Mouse (Mus musculus): ENCODE data around the gene Arhgap32. TPM values are rescaled to one million over a fixed set of nuclear protein-coding genes. Genes with fewer than 3 reads are reported as not detected.
"Not testable (repeated sequence)": the region's sequence is repeated elsewhere in the genome, so short reads cannot be mapped to it uniquely, and the experiment has no call there.

The Arhgap32 gene
- polyA plus RNA-seq, 1 experiment from 2014 or later: 7.4 TPM

DNA sequence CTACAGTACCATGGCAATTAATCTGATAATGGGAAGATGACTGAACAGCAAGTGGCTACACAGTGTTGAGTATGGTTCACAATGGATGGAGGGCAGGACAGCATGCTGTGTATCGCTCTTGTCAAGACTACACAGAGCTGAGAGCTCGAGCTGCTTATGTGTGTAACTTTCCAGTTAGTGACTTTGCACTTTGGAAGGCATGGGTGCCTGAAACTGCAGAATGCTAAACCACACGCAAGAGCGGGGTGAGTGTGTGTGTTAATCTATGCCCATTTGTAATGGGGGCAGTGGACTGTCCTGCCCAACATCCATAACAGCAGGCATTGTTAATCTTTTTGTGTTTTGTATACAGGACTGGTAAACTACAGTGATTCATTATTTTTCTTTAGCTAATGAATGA, 40.8 kb downstream of the Arhgap32 start:
- Histone ChIP-seq H3K4me2 (ENCODE audit: low read depth, low read length) (no peak overlapping the region), H3K4me1 (ENCODE audit: control insufficient read depth, insufficient read depth, low read length) (no peaks in the 10 kb centered on the region), H3K4me3 (ENCODE audit: low read depth, low read length) (no peak overlapping the region), H3K27me3 (ENCODE audit: control insufficient read depth, insufficient read depth, low read length) (no peaks in the 10 kb centered on the region), H3K9me3 (replicated peaks; ENCODE audit: control insufficient read depth, low read length) (no peaks in the 10 kb centered on the region), H3K9ac (replicated peaks; ENCODE audit: low read length) (no peak overlapping the region), H3K27ac (replicated peaks; ENCODE audit: low read depth, low read length) (no peak overlapping the region), H3K36me3 (replicated peaks; ENCODE audit: control insufficient read depth, insufficient read depth, low read depth, low read length) (no peaks in the 10 kb centered on the region)
- WGBS: 90% methylated on average over 4 of the region's 4 CpGs
- no peak for DNase-seq (ENCODE audit: low spot score)
- no peak for ATAC-seq (replicated peaks; ENCODE audit: insufficient number of reproducible peaks, low FRiP score, low TSS enrichment, low read depth)

DNA sequence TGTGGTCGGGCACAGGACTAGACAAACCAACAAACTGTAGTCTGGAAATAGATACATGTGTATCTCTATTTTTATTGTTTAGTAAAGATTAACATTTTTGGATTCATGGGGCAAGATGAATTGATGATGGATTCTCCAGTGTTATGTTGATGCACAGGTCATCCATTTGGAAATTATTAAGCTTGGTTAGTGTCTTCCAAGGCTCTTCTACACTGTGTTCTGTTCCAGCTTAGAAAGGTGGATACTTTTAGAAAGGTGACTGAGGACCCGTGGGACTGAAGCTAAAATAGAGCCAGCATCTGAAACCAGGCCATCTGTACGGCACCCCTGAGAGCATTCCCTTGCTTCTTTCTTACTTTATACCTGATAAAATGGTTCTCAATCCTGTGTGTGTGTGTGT, 41.3 kb downstream of the Arhgap32 start:
- Histone ChIP-seq H3K27me3 (ENCODE audit: control insufficient read depth, insufficient read depth, low read length) (no peaks in the 10 kb centered on the region), H3K4me1 (ENCODE audit: control insufficient read depth, insufficient read depth, low read length) (no peaks in the 10 kb centered on the region), H3K27ac (replicated peaks; ENCODE audit: low read depth, low read length) (no peak overlapping the region), H3K4me2 (ENCODE audit: low read depth, low read length) (no peak overlapping the region), H3K9me3 (replicated peaks; ENCODE audit: control insufficient read depth, low read length) (no peaks in the 10 kb centered on the region), H3K9ac (replicated peaks; ENCODE audit: low read length) (no peak overlapping the region), H3K4me3 (ENCODE audit: low read depth, low read length) (no peak overlapping the region), H3K36me3 (replicated peaks; ENCODE audit: control insufficient read depth, insufficient read depth, low read depth, low read length) (no peaks in the 10 kb centered on the region)
- WGBS: 79% methylated on average over 3 of the region's 3 CpGs
- DNase-seq (ENCODE audit: low spot score) (no peak), ATAC-seq (replicated peaks; ENCODE audit: insufficient number of reproducible peaks, low FRiP score, low TSS enrichment, low read depth) (no peak)

DNA sequence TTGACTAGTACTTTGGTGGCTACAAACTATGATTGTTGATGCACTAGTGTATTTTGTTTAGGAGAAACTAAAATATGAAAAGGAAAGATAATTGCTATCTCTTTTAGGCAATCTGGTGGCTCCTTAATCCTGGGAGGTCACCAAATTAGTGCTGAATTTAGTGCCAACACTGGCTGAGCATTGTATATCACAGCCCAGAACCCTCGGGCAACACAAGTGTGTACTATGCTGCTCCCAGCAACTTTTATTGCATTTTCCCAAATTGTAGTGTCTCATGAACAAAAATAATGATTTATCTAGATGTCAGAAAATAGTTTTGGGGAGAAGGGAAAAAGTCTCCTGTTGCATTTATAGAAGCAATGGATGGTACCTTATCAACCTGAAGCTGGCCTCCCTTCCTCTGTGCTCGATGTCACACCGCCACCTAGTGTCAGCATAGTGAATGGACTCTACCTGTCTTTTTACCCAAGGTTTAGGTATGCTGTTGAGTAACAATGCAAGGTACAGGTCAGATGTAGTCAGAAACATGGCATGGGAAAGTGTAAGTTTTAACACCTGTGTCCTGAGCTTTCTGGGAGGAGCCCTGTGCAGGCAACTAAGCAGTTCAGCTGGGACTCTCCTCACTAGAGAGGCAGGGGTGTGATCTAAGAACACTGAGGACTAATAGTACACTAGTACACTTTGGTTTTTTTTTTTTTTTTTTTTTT, 43.1 kb downstream of the Arhgap32 start:
- no peak overlapping the region for H3K9ac ChIP-seq (replicated peaks; ENCODE audit: low read length)
- no peak overlapping the region for H3K27ac ChIP-seq (replicated peaks; ENCODE audit: low read depth, low read length)
- H3K4me2 ChIP-seq (ENCODE audit: low read depth, low read length): no peak overlapping the region
- no peak overlapping the region for H3K4me3 ChIP-seq (ENCODE audit: low read depth, low read length)
- H3K27me3 ChIP-seq (ENCODE audit: control insufficient read depth, insufficient read depth, low read length): no peaks in the 10 kb centered on the region
- no peaks in the 10 kb centered on the region for H3K36me3 ChIP-seq (replicated peaks; ENCODE audit: control insufficient read depth, insufficient read depth, low read depth, low read length)
- peak; percentile 82 for DNase-seq (ENCODE audit: low spot score)
- H3K9me3 ChIP-seq (replicated peaks; ENCODE audit: control insufficient read depth, low read length): no peaks in the 10 kb centered on the region
- no peaks in the 10 kb centered on the region for H3K4me1 ChIP-seq (ENCODE audit: control insufficient read depth, insufficient read depth, low read length)
- 32% methylated on average over 3 of the region's 3 CpGs for WGBS
- no peak; the same call in 1 of the 2 replicates for ATAC-seq (replicated peaks; ENCODE audit: insufficient number of reproducible peaks, low FRiP score, low TSS enrichment, low read depth)

DNA sequence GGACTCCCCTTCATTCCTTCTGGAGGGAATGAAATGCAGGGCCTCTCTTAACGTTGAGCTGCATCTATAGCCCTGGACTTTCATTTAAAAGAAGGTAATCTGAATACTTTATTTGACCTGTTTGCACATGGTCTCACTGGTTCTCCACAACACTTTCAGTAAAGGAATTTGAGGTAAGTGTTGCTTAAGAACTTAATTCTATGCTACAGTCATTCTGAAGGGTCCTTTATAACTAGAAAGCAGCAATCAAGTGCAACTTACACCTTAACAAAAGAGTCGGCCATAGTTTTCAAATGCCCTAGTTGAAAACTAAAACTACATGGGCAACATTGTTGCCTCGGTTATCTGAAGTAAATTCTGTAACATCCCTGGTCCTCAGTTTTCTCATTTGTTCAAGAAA, 43.8 kb downstream of the Arhgap32 start:
- Histone ChIP-seq H3K27ac (replicated peaks; ENCODE audit: low read depth, low read length) (no peak overlapping the region), H3K9me3 (replicated peaks; ENCODE audit: control insufficient read depth, low read length) (no peaks in the 10 kb centered on the region), H3K9ac (replicated peaks; ENCODE audit: low read length) (no peak overlapping the region), H3K4me2 (ENCODE audit: low read depth, low read length) (no peak overlapping the region), H3K27me3 (ENCODE audit: control insufficient read depth, insufficient read depth, low read length) (no peaks in the 10 kb centered on the region), H3K4me3 (ENCODE audit: low read depth, low read length) (no peak overlapping the region), H3K36me3 (replicated peaks; ENCODE audit: control insufficient read depth, insufficient read depth, low read depth, low read length) (no peaks in the 10 kb centered on the region), H3K4me1 (ENCODE audit: control insufficient read depth, insufficient read depth, low read length) (no peaks in the 10 kb centered on the region)
- ATAC-seq (replicated peaks; ENCODE audit: insufficient number of reproducible peaks, low FRiP score, low TSS enrichment, low read depth): no peak
- DNase-seq (ENCODE audit: low spot score): no peak
- WGBS: 75% methylated on average over 3 of the region's 3 CpGs

DNA sequence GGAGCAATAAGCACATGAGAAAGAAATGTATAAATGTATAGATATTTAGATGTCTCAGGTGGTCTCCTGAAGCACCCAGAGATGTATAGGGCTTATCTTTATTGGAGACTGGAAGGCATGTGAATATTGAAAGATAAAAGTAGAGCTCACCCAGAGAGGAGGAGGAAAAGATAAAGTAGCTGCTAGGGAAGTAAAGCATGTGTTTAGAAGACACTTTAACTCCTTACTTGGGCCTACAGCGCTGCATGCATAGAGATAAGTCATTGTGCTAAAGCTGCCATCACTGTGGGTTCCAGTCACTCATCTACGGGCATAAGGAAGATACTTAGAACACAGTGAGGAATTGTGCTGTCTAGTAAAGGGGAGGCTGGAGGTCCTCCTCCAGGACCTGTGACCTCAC, 46.9 kb downstream of the Arhgap32 start:
- H3K36me3 ChIP-seq (replicated peaks; ENCODE audit: control insufficient read depth, insufficient read depth, low read depth, low read length): no peaks in the 10 kb centered on the region
- no peaks in the 10 kb centered on the region for H3K9me3 ChIP-seq (replicated peaks; ENCODE audit: control insufficient read depth, low read length)
- no peaks in the 10 kb centered on the region for H3K4me1 ChIP-seq (ENCODE audit: control insufficient read depth, insufficient read depth, low read length)
- no peak overlapping the region for H3K9ac ChIP-seq (replicated peaks; ENCODE audit: low read length)
- WGBS: 70% methylated on average over 2 of the region's 2 CpGs
- no peak overlapping the region for H3K4me3 ChIP-seq (ENCODE audit: low read depth, low read length)
- H3K4me2 ChIP-seq (ENCODE audit: low read depth, low read length): no peak overlapping the region
- DNase-seq (ENCODE audit: low spot score) (no peak), ATAC-seq (replicated peaks; ENCODE audit: insufficient number of reproducible peaks, low FRiP score, low TSS enrichment, low read depth) (no peak)
- no peak overlapping the region for H3K27ac ChIP-seq (replicated peaks; ENCODE audit: low read depth, low read length)
- no peaks in the 10 kb centered on the region for H3K27me3 ChIP-seq (ENCODE audit: control insufficient read depth, insufficient read depth, low read length)

DNA sequence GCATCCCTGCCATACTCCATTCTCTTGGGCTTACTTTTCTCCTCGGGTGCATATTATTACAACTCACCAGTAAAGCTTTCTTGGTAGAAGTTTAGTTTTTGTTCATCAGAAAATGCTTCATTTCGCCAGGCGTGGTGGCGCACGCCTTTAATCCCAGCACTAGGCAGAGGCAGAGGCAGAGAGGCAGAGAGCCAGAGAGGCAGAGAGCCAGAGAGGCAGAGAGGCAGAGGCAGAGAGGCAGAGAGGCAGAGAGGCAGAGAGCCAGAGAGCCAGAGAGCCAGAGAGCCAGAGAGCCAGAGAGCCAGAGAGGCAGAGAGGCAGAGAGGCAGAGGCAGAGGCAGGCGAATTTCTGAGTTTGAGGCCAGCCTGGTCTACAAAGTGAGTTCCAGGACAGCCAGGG, 47.9 kb downstream of the Arhgap32 start:
- not testable (repeated sequence) for H3K4me2 ChIP-seq (ENCODE audit: low read depth, low read length); H3K27me3 ChIP-seq (ENCODE audit: control insufficient read depth, insufficient read depth, low read length); H3K9ac ChIP-seq (replicated peaks; ENCODE audit: low read length); ATAC-seq (replicated peaks; ENCODE audit: insufficient number of reproducible peaks, low FRiP score, low TSS enrichment, low read depth); H3K27ac ChIP-seq (replicated peaks; ENCODE audit: low read depth, low read length); H3K4me3 ChIP-seq (ENCODE audit: low read depth, low read length); H3K36me3 ChIP-seq (replicated peaks; ENCODE audit: control insufficient read depth, insufficient read depth, low read depth, low read length); H3K4me1 ChIP-seq (ENCODE audit: control insufficient read depth, insufficient read depth, low read length); DNase-seq (ENCODE audit: low spot score); H3K9me3 ChIP-seq (replicated peaks; ENCODE audit: control insufficient read depth, low read length)
- WGBS: 85% methylated on average over 6 of the region's 6 CpGs

DNA sequence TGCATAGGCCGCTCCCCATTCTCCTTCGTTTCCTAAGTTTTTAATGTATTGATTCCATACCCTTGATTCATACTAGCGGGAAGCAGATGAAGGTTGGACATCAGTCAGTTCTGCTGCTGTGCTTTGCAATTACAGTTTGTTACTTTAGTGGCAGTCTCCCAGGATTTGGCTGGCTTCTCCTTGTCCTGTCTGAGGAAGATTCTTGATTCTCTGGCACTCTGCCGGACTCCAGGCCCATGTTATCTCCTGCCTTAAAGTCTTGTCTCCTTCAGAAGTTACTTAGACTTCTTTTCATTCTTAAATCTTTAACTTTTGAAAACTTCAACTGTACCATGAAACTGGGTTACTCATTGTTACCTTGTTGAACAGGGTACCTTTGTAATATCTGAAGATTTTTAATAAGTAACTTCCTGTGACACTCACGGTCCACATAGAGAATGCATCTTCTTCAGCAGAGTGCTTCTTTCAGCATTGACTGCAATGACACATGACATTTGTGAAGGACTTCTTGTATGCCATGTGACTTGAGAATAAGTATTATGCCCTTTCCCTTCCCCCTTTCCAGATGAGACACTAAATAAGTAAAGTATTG, 52.7 kb downstream of the Arhgap32 start:
- Histone ChIP-seq H3K4me1 (ENCODE audit: control insufficient read depth, insufficient read depth, low read length) (no peaks in the 10 kb centered on the region), H3K27me3 (ENCODE audit: control insufficient read depth, insufficient read depth, low read length) (no peaks in the 10 kb centered on the region), H3K27ac (replicated peaks; ENCODE audit: low read depth, low read length) (no peak overlapping the region), H3K36me3 (replicated peaks; ENCODE audit: control insufficient read depth, insufficient read depth, low read depth, low read length) (no peaks in the 10 kb centered on the region), H3K4me3 (ENCODE audit: low read depth, low read length) (no peak overlapping the region), H3K9me3 (replicated peaks; ENCODE audit: control insufficient read depth, low read length) (no peaks in the 10 kb centered on the region), H3K9ac (replicated peaks; ENCODE audit: low read length) (no peak overlapping the region), H3K4me2 (ENCODE audit: low read depth, low read length) (no peak overlapping the region)
- no peak for DNase-seq (ENCODE audit: low spot score)
- ATAC-seq (replicated peaks; ENCODE audit: insufficient number of reproducible peaks, low FRiP score, low TSS enrichment, low read depth): no peak
- 91% methylated on average over 5 of the region's 5 CpGs for WGBS

DNA sequence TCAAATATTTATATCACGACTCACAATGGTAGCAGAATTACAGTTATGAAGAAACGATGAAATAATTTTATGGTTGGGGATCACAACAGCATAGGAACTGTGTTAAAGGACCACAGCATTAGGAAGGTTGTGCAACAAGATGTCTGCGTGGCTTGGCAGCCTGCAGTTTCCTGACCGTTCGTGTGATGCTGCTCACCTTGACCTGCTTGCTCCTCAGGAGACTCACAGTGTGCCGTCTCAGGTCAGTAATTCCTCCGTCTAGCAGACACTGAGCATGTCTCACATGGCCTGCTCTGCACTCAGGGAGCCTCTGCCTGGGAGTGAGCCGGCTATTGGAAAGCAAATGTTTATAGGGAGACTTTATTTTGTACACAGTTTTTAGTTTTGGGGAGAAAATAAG, 54.8 kb downstream of the Arhgap32 start:
- H3K9ac ChIP-seq (replicated peaks; ENCODE audit: low read length): no peak overlapping the region
- H3K27ac ChIP-seq (replicated peaks; ENCODE audit: low read depth, low read length): no peak overlapping the region
- no peaks in the 10 kb centered on the region for H3K27me3 ChIP-seq (ENCODE audit: control insufficient read depth, insufficient read depth, low read length)
- H3K4me3 ChIP-seq (ENCODE audit: low read depth, low read length): no peak overlapping the region
- 81% methylated on average over 8 of the region's 8 CpGs for WGBS
- H3K9me3 ChIP-seq (replicated peaks; ENCODE audit: control insufficient read depth, low read length): no peaks in the 10 kb centered on the region
- no peak for DNase-seq (ENCODE audit: low spot score)
- H3K4me2 ChIP-seq (ENCODE audit: low read depth, low read length): no peak overlapping the region
- H3K36me3 ChIP-seq (replicated peaks; ENCODE audit: control insufficient read depth, insufficient read depth, low read depth, low read length): no peaks in the 10 kb centered on the region
- ATAC-seq (replicated peaks; ENCODE audit: insufficient number of reproducible peaks, low FRiP score, low TSS enrichment, low read depth): no peak
- no peaks in the 10 kb centered on the region for H3K4me1 ChIP-seq (ENCODE audit: control insufficient read depth, insufficient read depth, low read length)
